Mouse (Mus musculus): ENCODE data around the gene Otulin. TPM values are rescaled to one million over a fixed set of nuclear protein-coding genes. Genes with fewer than 3 reads are reported as not detected.

Gene Otulin
- polyA plus RNA-seq, 1 experiment from 2014 or later, result 41.8 TPM

GRCm38 (mm10) chr15:27574992-27575781, 55.3 kb downstream of the Otulin start:
- Histone ChIP-seq H3K4me1 (ENCODE audit: insufficient read depth) (peaks cover 3% of the 10 kb centered on the region; the same call in 1 of the 2 replicates), H3K4me3 (ENCODE audit: low read depth, low read length) (no peak overlapping the region), H3K27me3 (ENCODE audit: insufficient read depth, low read length) (no peaks in the 10 kb centered on the region), H3K9me3 (ENCODE audit: low read depth, low read length) (no peaks in the 10 kb centered on the region), H3K36me3 (ENCODE audit: insufficient read depth) (no peaks in the 10 kb centered on the region), H3K4me2 (no peak overlapping the region), H3K9ac (no peak overlapping the region), H3K27ac (ENCODE audit: low read depth) (peak overlapping the region; percentile 42)
- DNase-seq (no peak), ATAC-seq (ENCODE audit: insufficient read depth) (peak; percentile 21; the same call in 1 of the 2 replicates)
- no peak for TF ChIP-seq CTCF (IDR thresholded peaks at IDR 0.05; ENCODE audit: low read depth)
- 66% methylated on average over 8 of the region's 8 CpGs for WGBS

- no peaks in the 10 kb centered on the region for H3K36me3 ChIP-seq (ENCODE audit: insufficient read depth)
- no peak overlapping the region for H3K4me2 ChIP-seq
- H3K27me3 ChIP-seq (ENCODE audit: insufficient read depth, low read length), result no peaks in the 10 kb centered on the region
- no peak overlapping the region for H3K9ac ChIP-seq
- no peak overlapping the region for H3K4me3 ChIP-seq (ENCODE audit: low read depth, low read length)
- ATAC-seq (ENCODE audit: insufficient read depth), result no peak
- WGBS, result 66% methylated on average over 8 of the region's 8 CpGs
- H3K27ac ChIP-seq (ENCODE audit: low read depth), result no peak overlapping the region
- peaks cover 3% of the 10 kb centered on the region; the same call in 1 of the 2 replicates for H3K4me1 ChIP-seq (ENCODE audit: insufficient read depth)
- no peak for DNase-seq
- no peak for TF ChIP-seq CTCF (IDR thresholded peaks at IDR 0.05; ENCODE audit: low read depth)
- no peaks in the 10 kb centered on the region for H3K9me3 ChIP-seq (ENCODE audit: low read depth, low read length)
Measured at GRCm38 (mm10) chr15:27571179-27571578, 59.3 kb downstream of the Otulin start.

- no peak overlapping the region for H3K4me2 ChIP-seq
- WGBS, result 78% methylated on average over 4 of the region's 4 CpGs
- no peaks in the 10 kb centered on the region for H3K36me3 ChIP-seq (ENCODE audit: insufficient read depth)
- H3K4me1 ChIP-seq (ENCODE audit: insufficient read depth), result peaks cover 3% of the 10 kb centered on the region; the same call in 1 of the 2 replicates
- no peak overlapping the region for H3K4me3 ChIP-seq (ENCODE audit: low read depth, low read length)
- H3K9me3 ChIP-seq (ENCODE audit: low read depth, low read length), result no peaks in the 10 kb centered on the region
- no peak overlapping the region for H3K27ac ChIP-seq (ENCODE audit: low read depth)
- TF ChIP-seq CTCF (IDR thresholded peaks at IDR 0.05; ENCODE audit: low read depth), result no peak
- H3K27me3 ChIP-seq (ENCODE audit: insufficient read depth, low read length), result no peaks in the 10 kb centered on the region
- H3K9ac ChIP-seq, result no peak overlapping the region
- DNase-seq, result no peak
- no peak for ATAC-seq (ENCODE audit: insufficient read depth)
Measured at GRCm38 (mm10) chr15:27570385-27570784, 60.1 kb downstream of the Otulin start.

GRCm38 (mm10) chr15:27569924-27570323, 60.6 kb downstream of the Otulin start:
- H3K4me3 ChIP-seq (ENCODE audit: low read depth, low read length), result no peak overlapping the region
- no peak for ATAC-seq (ENCODE audit: insufficient read depth)
- no peaks in the 10 kb centered on the region for H3K27me3 ChIP-seq (ENCODE audit: insufficient read depth, low read length)
- H3K4me1 ChIP-seq (ENCODE audit: insufficient read depth), result no peaks in the 10 kb centered on the region
- no peak for DNase-seq
- H3K4me2 ChIP-seq, result no peak overlapping the region
- no peak overlapping the region for H3K27ac ChIP-seq (ENCODE audit: low read depth)
- H3K9me3 ChIP-seq (ENCODE audit: low read depth, low read length), result no peaks in the 10 kb centered on the region
- no peak for TF ChIP-seq CTCF (IDR thresholded peaks at IDR 0.05; ENCODE audit: low read depth)
- no peak overlapping the region for H3K9ac ChIP-seq
- 80% methylated on average over 2 of the region's 2 CpGs for WGBS
- H3K36me3 ChIP-seq (ENCODE audit: insufficient read depth), result no peaks in the 10 kb centered on the region

GRCm38 (mm10) chr15:27568371-27568770, 62.1 kb downstream of the Otulin start:
- Histone ChIP-seq H3K9me3 (ENCODE audit: low read depth, low read length) (no peaks in the 10 kb centered on the region), H3K4me2 (no peak overlapping the region), H3K27me3 (ENCODE audit: insufficient read depth, low read length) (no peaks in the 10 kb centered on the region), H3K4me1 (ENCODE audit: insufficient read depth) (no peaks in the 10 kb centered on the region), H3K9ac (no peak overlapping the region), H3K27ac (ENCODE audit: low read depth) (no peak overlapping the region), H3K36me3 (ENCODE audit: insufficient read depth) (no peaks in the 10 kb centered on the region), H3K4me3 (ENCODE audit: low read depth, low read length) (no peak overlapping the region)
- WGBS, result 87% methylated on average over 6 of the region's 6 CpGs
- DNase-seq, result no peak
- ATAC-seq (ENCODE audit: insufficient read depth), result no peak
- no peak for TF ChIP-seq CTCF (IDR thresholded peaks at IDR 0.05; ENCODE audit: low read depth)

GRCm38 (mm10) chr15:27567356-27567755, 63.1 kb downstream of the Otulin start:
- H3K4me3 ChIP-seq (ENCODE audit: low read depth, low read length), result no peak overlapping the region
- no peaks in the 10 kb centered on the region for H3K36me3 ChIP-seq (ENCODE audit: insufficient read depth)
- H3K4me2 ChIP-seq, result no peak overlapping the region
- H3K9ac ChIP-seq, result no peak overlapping the region
- H3K4me1 ChIP-seq (ENCODE audit: insufficient read depth), result no peaks in the 10 kb centered on the region
- no peak overlapping the region for H3K27ac ChIP-seq (ENCODE audit: low read depth)
- 85% methylated on average over 16 of the region's 16 CpGs for WGBS
- H3K27me3 ChIP-seq (ENCODE audit: insufficient read depth, low read length), result no peaks in the 10 kb centered on the region
- TF ChIP-seq CTCF (IDR thresholded peaks at IDR 0.05; ENCODE audit: low read depth), result no peak
- ATAC-seq (ENCODE audit: insufficient read depth) (no peak), DNase-seq (no peak)
- no peaks in the 10 kb centered on the region for H3K9me3 ChIP-seq (ENCODE audit: low read depth, low read length)

GRCm38 (mm10) chr15:27565626-27566185, 64.8 kb downstream of the Otulin start:
- Histone ChIP-seq H3K27ac (ENCODE audit: low read depth) (no peak overlapping the region), H3K4me1 (ENCODE audit: insufficient read depth) (no peaks in the 10 kb centered on the region), H3K4me2 (no peak overlapping the region), H3K9me3 (ENCODE audit: low read depth, low read length) (no peaks in the 10 kb centered on the region), H3K27me3 (ENCODE audit: insufficient read depth, low read length) (no peaks in the 10 kb centered on the region), H3K36me3 (ENCODE audit: insufficient read depth) (no peaks in the 10 kb centered on the region), H3K4me3 (ENCODE audit: low read depth, low read length) (no peak overlapping the region), H3K9ac (no peak overlapping the region)
- no peak for ATAC-seq (ENCODE audit: insufficient read depth)
- no peak for TF ChIP-seq CTCF (IDR thresholded peaks at IDR 0.05; ENCODE audit: low read depth)
- 88% methylated on average over 10 of the region's 10 CpGs for WGBS
- no peak for DNase-seq

All from lung, embryonic 14.5 days (tissue).